Mouse (Mus musculus): ENCODE data around the gene 4930564D02Rik.

GRCm38 (mm10) chr3:105075796-105076195, 9.2 kb downstream of the 4930564D02Rik start:
- TF ChIP-seq POLR2A (IDR thresholded peaks at IDR 0.05; ENCODE audit: insufficient read length, low read depth) (no peak), CEBPB (IDR thresholded peaks at IDR 0.05; ENCODE audit: insufficient read depth, poor library complexity, severe bottlenecking) (no peak)

All from myocyte (in vitro differentiated cells).